Comparison of ENCODE assay signal across 28 mouse cellular contexts in genomic region chr11:24018783-24019182, GRCm38 (mm10). TPM values are rescaled to one million over a fixed set of nuclear protein-coding genes. Genes with fewer than 3 reads are reported as not detected.
DNase-seq lines count a peak whose midpoint lies in the region; ATAC-seq and TF ChIP-seq lines count a peak whose summit lies in the region.
"Had no signal": no experiment of that assay in that cellular context is flagged by ENCODE, and none has a peak within 500 bp of the region (broad histone marks: within the 10 kb centered on the region; RNA-seq: fewer than 3 reads in every experiment).

No protein-coding gene starts in this region.

- ATAC-seq in neutrophil, adult 5-6 weeks (ENCODE audit: extremely low read depth, insufficient number of reproducible peaks, low FRiP score, poor library complexity, severe bottlenecking) = peak; percentile 78; the same call in 1 of the 2 replicates
- ATAC-seq: activated CD4-positive, CD25-positive, alpha-beta regulatory T cell, adult 4 months; forebrain, embryonic 13.5 days; forebrain, embryonic 15.5 days; forebrain, postnatal 0 days; Patski had no signal

- TF ChIP-seq CTCF in spleen, adult 2 months (IDR thresholded peaks at IDR 0.05; ENCODE audit: extremely low read depth, insufficient read depth, insufficient read length, insufficient replicate concordance) = no peak

- peak; percentile 15 to 33 for DNase-seq in spleen, adult 2 months (ENCODE audit: low read depth in 1 of 2, low spot score in 2 of 2)
- DNase-seq in spleen, postnatal 10 days (ENCODE audit: low spot score in 2 of 2) = no peak
- DNase-seq in A20 (ENCODE audit: low read depth, low spot score) = peak; percentile 53
- peak; percentile 37 to 42 for DNase-seq in B cell, adult 2 months
- DNase-seq in heart, adult 8-10 months (ENCODE audit: low spot score) = no peak
- DNase-seq in right cerebral cortex, postnatal 4 days = no peak
- DNase-seq in lung, postnatal 25 days (ENCODE audit: low spot score) = no peak
- DNase-seq: adrenal gland, adult 8-10 months; adrenal gland, postnatal 14 days; adrenal gland, postnatal 36 days; cerebellum, adult 11-12 months; cerebellum, adult 2 months; cerebellum, adult 9-10 months; cerebellum, postnatal 10 days; cerebellum, postnatal 25 days; forebrain, postnatal 0 days had no signal

- 51% methylated on average over 2 of the region's 2 CpGs for WGBS in spleen, adult 2 months

- H3K4me3 ChIP-seq in spleen, adult 2 months (ENCODE audit: extremely low read depth, insufficient read depth, insufficient read length) = no peak overlapping the region
- H3K4me3 ChIP-seq: embryonic facial prominence, embryonic 10.5 days; embryonic facial prominence, embryonic 12.5 days; forebrain, embryonic 13.5 days; forebrain, embryonic 15.5 days had no signal

- no peak for TF ChIP-seq POLR2A in spleen, adult 2 months (IDR thresholded peaks at IDR 0.05; ENCODE audit: low read depth, low read length)

- H3K36me3 ChIP-seq in spleen, adult 2 months (ENCODE audit: control insufficient read depth, insufficient read depth, low read length) = no peaks in the 10 kb centered on the region
- H3K36me3 ChIP-seq: embryonic facial prominence, embryonic 10.5 days; embryonic facial prominence, embryonic 12.5 days; forebrain, embryonic 15.5 days; G1E had no signal

- H3K4me1 ChIP-seq in spleen, adult 2 months (ENCODE audit: control insufficient read depth, insufficient read depth, insufficient read length) = no peaks in the 10 kb centered on the region; the same call in 1 of the 2 replicates
- H3K4me1 ChIP-seq: embryonic facial prominence, embryonic 10.5 days; forebrain, embryonic 13.5 days; forebrain, embryonic 15.5 days had no signal

- H3K27me3 ChIP-seq in spleen, adult 2 months (ENCODE audit: control insufficient read depth, insufficient read depth, low read length) = no peaks in the 10 kb centered on the region
- H3K27me3 ChIP-seq: forebrain, embryonic 13.5 days; forebrain, embryonic 15.5 days had no signal

- H3K27ac ChIP-seq in spleen, adult 2 months (ENCODE audit: insufficient read depth, low read length) = peak overlapping the region; percentile 23; the same call in 1 of the 2 replicates
- H3K27ac ChIP-seq: embryonic facial prominence, embryonic 10.5 days; embryonic facial prominence, embryonic 12.5 days; forebrain, embryonic 13.5 days; forebrain, embryonic 15.5 days had no signal

RNA-seq across cellular contexts. Expression of gene A830031A19Rik, which starts 56.1 kb away (rescaled TPM):
- polyA plus RNA-seq in spleen, adult 2 months (2012; rRNA removed) = not detected in 2 replicates
- not detected in 2 replicates for total RNA-seq in neutrophil, adult 5-6 weeks (2017)
- not detected for total RNA-seq in heart, adult 8-10 months (2022)
- total RNA-seq: adrenal gland, adult 18-20 months; adrenal gland, adult 8-10 months; adrenal gland, postnatal 14 days; adrenal gland, postnatal 36 days; forebrain, postnatal 0 days had no signal
- polyA plus RNA-seq: activated CD4-positive, CD25-positive, alpha-beta regulatory T cell, adult 4 months; C2C12; cerebellum, adult 2 months; embryonic facial prominence, embryonic 10.5 days; embryonic facial prominence, embryonic 12.5 days; embryonic facial prominence, embryonic 14.5 days; forebrain, embryonic 11.5 days; forebrain, embryonic 13.5 days; forebrain, embryonic 15.5 days; G1E; Patski had no signal

RNA-seq across cellular contexts. Expression of gene Bcl11a, which starts 59.1 kb away (rescaled TPM):
- 24.2 and 26.2 TPM in 2 replicates for polyA plus RNA-seq in spleen, adult 2 months (2012; rRNA removed)
- 102 and 105 TPM in 2 replicates for total RNA-seq in neutrophil, adult 5-6 weeks (2017)
- total RNA-seq in heart, adult 8-10 months (2022) = 1 to 10 TPM; 2.6 to 4.0 (median 2.9) TPM
- polyA plus RNA-seq: C2C12, Patski had no signal

Comparison
In these comparisons a context has a peak if more than half of its experiments do, and no peak if none do; other contexts are left out.
1. DNase-seq: peak in spleen, adult 2 months (2 of 2), A20 (single experiment) and B cell, adult 2 months (2 of 2); none in spleen, postnatal 10 days (0 of 2), heart, adult 8-10 months (single experiment), right cerebral cortex, postnatal 4 days (single experiment) and lung, postnatal 25 days (single experiment).
2. RNA of gene Bcl11a, which starts 59.1 kb away (total RNA-seq): 102 to 105 TPM in neutrophil, adult 5-6 weeks; 2.6 to 4.0 TPM in heart, adult 8-10 months; every median in the first group is over 10 times any median in the second.